Mouse (Mus musculus) v-Abl transformed pro-B cells (cell line): ENCODE data around the gene Slc43a2.
"Not testable (repeated sequence)": the region's sequence is repeated elsewhere in the genome, so short reads cannot be mapped to it uniquely, and the experiment has no call there.

ENCODE experiments used
- in situ Hi-C, 2 experiments: fragments of 400-800 bp; cut with MboI; formaldehyde crosslinking; loops; one replicate each; pipeline ENCODE4 v1.15.1; 2025; ENCODE audit not compliant: unreplicated experiment in 2 of 2

Slc43a2 gene

GRCm38 (mm10) chr11:75540710-75541581, 9.5 kb downstream of the Slc43a2 start:
- in situ Hi-C loops: no loop called here

GRCm38 (mm10) chr11:75544713-75545112, 13.2 kb downstream of the Slc43a2 start:
- in situ Hi-C loops: no loop called here

GRCm38 (mm10) chr11:75546057-75546456, 14.6 kb downstream of the Slc43a2 start:
- in situ Hi-C loops: no loop called here

DNA sequence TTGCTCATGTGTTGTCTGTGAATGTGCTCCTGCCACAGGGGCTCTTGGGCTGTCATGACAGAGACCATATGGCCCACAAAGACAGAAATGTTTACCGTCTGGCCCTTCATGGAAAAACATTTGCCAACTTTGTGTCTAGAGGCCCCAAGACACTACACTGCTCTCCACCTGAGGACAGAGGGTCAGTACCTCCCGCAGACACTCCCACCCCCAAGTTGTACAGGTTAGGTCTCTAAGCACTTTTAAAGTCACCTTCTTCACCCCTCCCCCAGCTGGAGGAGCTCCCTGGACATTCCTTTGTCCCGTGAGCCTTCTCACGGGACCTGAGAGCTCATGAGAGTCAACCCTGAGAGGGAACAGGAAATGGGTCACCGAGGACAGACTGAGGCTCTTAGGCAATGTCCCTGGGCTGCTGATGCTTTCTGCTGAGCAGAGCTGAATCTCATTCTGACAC, 18.2 kb downstream of the Slc43a2 start:
- in situ Hi-C loops: no loop called here

- in situ Hi-C loops: no loop called here
These were observed 18.9 kb downstream of the Slc43a2 start for GRCm38 (mm10) chr11:75550200-75550946.

DNA sequence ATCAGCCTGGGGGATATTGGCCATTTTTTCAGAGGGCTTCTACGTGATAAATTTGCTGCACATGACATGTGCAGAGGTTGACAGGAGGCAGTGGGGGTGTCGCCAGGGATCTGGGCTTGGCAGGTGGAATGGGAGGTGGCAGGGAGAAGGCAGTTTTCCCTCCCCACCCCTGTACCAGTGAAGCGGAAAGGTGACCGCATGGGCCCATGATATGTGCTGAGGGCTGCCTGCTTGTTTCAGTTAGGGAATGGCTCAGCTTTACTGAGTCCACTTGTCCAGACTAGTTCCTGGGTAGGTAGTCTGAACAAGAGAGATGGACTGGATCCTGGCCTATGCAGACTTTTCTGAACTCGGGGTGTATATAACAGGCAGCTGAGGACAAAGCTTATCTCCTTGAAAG, 19.8 kb downstream of the Slc43a2 start:
- in situ Hi-C loops: no loop called here

GRCm38 (mm10) chr11:75551961-75552441, 20.5 kb downstream of the Slc43a2 start:
- in situ Hi-C loops: no loop called here

DNA sequence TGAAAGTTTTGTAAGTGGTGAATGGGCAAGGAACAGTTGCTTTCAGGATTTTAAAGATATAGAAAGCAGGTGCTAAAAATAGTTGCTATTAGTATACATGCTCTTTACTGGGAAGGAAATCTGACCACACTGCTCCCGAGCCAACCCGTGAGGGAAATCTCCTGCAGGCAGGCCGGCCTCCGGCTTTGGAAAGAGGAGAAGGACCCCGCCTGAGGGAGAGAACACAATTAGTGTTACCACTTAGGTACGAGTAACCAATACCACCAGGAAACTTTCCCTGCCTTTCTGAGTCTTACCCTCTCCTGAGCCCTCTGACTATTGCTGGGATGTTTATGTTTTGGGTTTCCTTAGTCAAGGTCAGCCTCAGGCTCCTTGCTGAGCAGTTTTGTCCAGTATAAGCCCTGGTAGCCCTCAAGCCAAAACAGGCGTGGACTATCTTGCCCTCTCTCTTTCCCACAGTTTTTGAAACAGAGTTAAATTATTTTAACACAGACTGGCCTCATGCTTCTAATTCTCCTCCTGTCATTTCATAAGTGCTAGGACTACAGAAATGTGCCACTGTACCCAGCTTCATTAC, 21.5 kb downstream of the Slc43a2 start:
- in situ Hi-C loops: no loop called here

DNA sequence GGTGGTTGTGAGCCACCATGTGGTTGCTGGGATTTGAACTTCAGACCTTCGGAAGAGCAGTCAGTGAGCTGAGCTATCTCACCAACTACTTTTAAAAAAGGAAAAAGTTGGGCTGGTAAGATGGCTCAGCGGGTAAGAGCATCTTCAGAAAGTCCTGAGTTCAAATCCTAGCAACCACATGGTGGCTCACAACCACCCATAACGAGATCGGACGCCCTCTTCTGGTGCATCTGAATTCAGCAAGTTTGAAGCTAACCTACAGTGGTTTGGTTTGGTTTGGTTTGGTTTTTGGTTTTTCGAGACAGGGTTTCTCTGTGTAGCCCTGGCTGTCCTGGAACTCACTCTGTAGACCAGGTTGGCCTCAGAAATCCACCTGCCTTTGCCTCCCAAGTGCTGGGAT, 24.5 kb downstream of the Slc43a2 start:
- in situ Hi-C loops: not testable (repeated sequence)

GRCm38 (mm10) chr11:75557142-75557541, 25.6 kb downstream of the Slc43a2 start:
- in situ Hi-C loops: no loop called here

DNA sequence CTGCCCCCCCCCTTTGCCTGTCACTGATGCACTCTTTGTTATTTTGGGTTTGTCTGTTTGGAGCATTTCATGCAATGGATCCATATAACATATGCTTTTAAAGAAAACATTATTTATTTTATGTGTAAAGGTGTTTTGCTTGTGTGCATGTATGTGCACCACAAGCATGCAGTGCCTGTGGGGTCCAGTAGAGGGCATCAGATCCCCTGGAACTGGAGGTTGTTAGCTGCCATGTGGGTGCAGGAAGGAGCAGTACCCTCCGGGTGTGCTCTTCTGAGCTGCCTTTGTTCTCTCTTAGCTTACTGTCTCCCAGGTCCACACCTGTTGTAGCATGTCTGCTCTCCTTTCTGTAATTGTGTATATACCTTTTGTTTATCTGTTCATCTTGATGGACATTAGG, 26.6 kb downstream of the Slc43a2 start:
- in situ Hi-C loops: no loop called here

- in situ Hi-C loops: no loop called here
These were observed 28.5 kb downstream of the Slc43a2 start for GRCm38 (mm10) chr11:75559870-75560504.

- in situ Hi-C loops: no loop called here
These were observed 29.3 kb downstream of the Slc43a2 start for GRCm38 (mm10) chr11:75560530-75561409.

- in situ Hi-C loops: no loop called here
These were observed 29.9 kb downstream of the Slc43a2 start for GRCm38 (mm10) chr11:75561410-75561791.

DNA sequence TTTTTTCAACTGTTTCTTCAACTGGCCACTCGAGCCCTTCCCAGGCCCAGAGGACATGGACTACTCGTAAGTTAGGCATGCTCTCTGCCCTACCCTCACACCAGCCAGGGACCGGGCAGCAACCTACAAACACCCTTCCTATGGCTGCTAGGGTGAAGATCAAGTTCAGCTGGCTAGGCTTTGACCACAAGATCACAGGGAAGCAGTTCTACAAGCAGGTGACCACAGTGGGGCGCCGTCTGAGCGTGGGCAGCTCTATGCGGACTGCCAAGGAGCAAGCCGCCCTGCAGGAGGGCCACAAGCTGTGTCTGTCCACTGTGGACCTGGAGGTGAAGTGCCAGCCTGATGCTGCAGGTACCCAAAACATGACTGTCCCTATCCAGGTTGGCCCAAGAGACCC, 31.3 kb downstream of the Slc43a2 start:
- in situ Hi-C loops: no loop called here

DNA sequence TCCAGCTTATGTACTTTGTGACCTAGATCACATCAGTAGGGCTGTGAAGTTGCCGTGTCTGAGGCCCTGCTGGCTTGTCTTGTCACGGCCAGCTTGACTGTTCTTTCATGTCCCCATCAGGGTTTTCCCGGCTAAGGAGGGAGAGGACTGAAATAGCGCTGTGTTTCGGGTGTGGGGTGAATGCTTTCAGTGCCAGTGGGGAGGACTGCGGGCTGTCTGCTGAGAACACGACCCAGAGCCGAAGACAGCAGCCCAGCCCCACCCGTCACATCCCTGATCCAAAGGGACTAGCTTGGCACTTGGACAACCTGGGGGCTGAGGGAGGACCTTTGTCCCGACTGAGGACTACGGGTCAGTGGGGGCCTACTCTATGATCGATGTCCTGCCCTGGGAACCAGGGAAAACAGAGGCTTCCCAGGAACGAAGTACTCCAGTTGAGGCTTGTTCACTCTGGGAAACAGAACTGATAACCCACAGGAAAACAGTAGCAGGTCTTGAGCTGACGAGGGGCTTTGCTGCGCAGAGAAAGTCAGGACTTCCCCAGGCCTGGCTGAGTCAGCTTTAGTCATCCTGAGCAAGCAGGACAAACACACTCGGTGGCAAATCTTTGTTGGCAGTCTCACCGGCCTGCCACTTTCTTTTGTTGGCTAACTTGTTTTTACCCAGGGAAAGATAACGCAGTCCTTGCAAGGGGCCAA, 32.5 kb downstream of the Slc43a2 start:
- in situ Hi-C loops: no loop called here

GRCm38 (mm10) chr11:75565849-75566248, 34.4 kb downstream of the Slc43a2 start:
- in situ Hi-C loops: no loop called here

DNA sequence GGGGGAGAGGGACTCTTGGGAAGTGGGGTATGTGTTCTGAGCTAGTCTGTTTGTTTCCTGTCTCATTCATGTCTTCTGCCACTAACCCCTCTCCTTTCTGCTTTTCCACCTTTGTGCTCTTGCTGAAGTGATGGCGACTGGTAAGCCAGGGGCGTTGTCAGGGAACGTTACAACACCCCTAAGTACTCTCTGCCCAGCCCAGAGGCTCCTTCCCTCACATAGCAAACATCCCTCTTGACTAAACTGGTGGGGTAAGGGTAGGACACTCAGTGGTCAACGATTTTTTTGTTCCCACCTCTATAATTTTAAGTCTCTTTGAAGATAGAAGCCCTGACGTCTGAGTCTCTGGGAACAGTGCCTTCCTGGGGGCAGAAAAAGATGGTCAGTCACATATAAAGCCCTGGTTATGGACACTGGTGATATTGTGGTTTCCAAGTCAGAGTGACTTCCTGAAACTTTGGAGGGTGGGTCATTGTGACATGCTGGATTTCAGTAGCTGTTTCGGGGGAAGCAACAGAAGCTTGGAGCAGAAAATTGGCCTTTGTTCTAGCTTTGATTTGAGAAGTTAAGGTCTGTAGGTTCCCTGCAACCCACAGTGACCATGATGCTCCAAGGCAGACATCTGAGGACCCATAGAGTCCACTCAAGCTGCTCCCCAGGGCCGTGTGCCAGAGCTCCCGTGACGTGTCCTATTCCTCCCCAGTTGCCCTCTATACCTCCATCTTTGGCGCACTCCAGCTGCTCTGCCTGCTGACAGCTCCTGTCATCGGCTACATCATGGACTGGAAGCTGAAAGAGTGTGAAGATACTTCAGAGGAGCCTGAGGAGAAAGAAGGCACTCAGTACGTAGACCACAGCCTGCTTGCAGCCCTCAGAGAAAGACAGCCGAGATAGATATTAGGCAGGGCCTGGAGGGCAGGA, 35.0 kb downstream of the Slc43a2 start:
- in situ Hi-C loops: no loop called here
